Comparison of ENCODE assay signal across 11 mouse cellular contexts in genomic region chr6:85512056-85512440, GRCm38 (mm10). TPM values are rescaled to one million over a fixed set of nuclear protein-coding genes. Genes with fewer than 3 reads are reported as not detected.
DNase-seq lines count a peak whose midpoint lies in the region; ATAC-seq and TF ChIP-seq lines count a peak whose summit lies in the region.
"Had no signal": no experiment of that assay in that cellular context is flagged by ENCODE, and none has a peak within 500 bp of the region (broad histone marks: within the 10 kb centered on the region; RNA-seq: fewer than 3 reads in every experiment).

No protein-coding gene starts in this region.

- H3K36me3 ChIP-seq in neural tube, embryonic 11.5 days (ENCODE audit: control insufficient read depth, insufficient read depth, low read length), result no peaks in the 10 kb centered on the region
- H3K36me3 ChIP-seq in intestine, postnatal 0 days (ENCODE audit: control insufficient read depth, insufficient read depth), result no peaks in the 10 kb centered on the region; the same call in 1 of the 2 replicates
- no peaks in the 10 kb centered on the region for H3K36me3 ChIP-seq in stomach, embryonic 15.5 days

- H3K9me3 ChIP-seq in neural tube, embryonic 11.5 days (ENCODE audit: control insufficient read depth, low read length), result no peaks in the 10 kb centered on the region
- no peaks in the 10 kb centered on the region for H3K9me3 ChIP-seq in intestine, postnatal 0 days (ENCODE audit: control insufficient read depth)
- H3K9me3 ChIP-seq in stomach, embryonic 15.5 days, result no peaks in the 10 kb centered on the region

- H3K4me2 ChIP-seq in neural tube, embryonic 11.5 days (ENCODE audit: low read depth), result peak overlapping the region; percentile 46
- H3K4me2 ChIP-seq in intestine, postnatal 0 days (replicated peaks; ENCODE audit: low read depth), result peak overlapping the region; percentile 44
- H3K4me2 ChIP-seq in stomach, embryonic 15.5 days, result peak overlapping the region; percentile 89

- H3K27ac ChIP-seq in neural tube, embryonic 11.5 days (ENCODE audit: low read depth, low read length), result no peak overlapping the region
- no peak overlapping the region for H3K27ac ChIP-seq in intestine, postnatal 0 days (ENCODE audit: low read depth, low read length)
- no peak overlapping the region for H3K27ac ChIP-seq in stomach, embryonic 15.5 days
- H3K27ac ChIP-seq: macrophage had no signal

- H3K27me3 ChIP-seq in neural tube, embryonic 11.5 days (ENCODE audit: control insufficient read depth, insufficient read depth, low read length), result peaks cover 56% of the 10 kb centered on the region
- H3K27me3 ChIP-seq in intestine, postnatal 0 days (replicated peaks; ENCODE audit: control insufficient read depth, insufficient read depth, low read length), result peaks cover 61% of the 10 kb centered on the region
- H3K27me3 ChIP-seq in stomach, embryonic 15.5 days (replicated peaks), result peaks cover 62% of the 10 kb centered on the region

- 0% methylated on average over 19 of the region's 36 CpGs for WGBS in neural tube, embryonic 11.5 days
- WGBS in intestine, postnatal 0 days, result under 1% methylated on average over 21 of the region's 36 CpGs
- under 1% methylated on average over 33 of the region's 36 CpGs for WGBS in stomach, embryonic 15.5 days

- peak; percentile 42 for DNase-seq in cerebellum, adult 8-10 months
- DNase-seq in cerebellum, adult 9-11 months, result no peak
- peak; percentile 29 for DNase-seq in neural tube, embryonic 11.5 days (ENCODE audit: low spot score)
- no peak for DNase-seq in neural tube, embryonic 10.5 days (ENCODE audit: extremely low spot score, low spot score)
- no peak for DNase-seq in layer of hippocampus, postnatal 25 days (ENCODE audit: extremely low spot score in 1 of 2, low spot score in 1 of 2)
- DNase-seq in kidney, adult 8-10 months, result no peak
- DNase-seq: adrenal gland, postnatal 25 days had no signal

- H3K4me1 ChIP-seq in neural tube, embryonic 11.5 days (ENCODE audit: control insufficient read depth, insufficient read depth, low read length), result 0 out of 2 replicates have a peak, but pooled peaks cover 11% of the 10 kb centered on the region
- H3K4me1 ChIP-seq in intestine, postnatal 0 days (replicated peaks; ENCODE audit: control insufficient read depth, insufficient read depth, low read length), result no peaks in the 10 kb centered on the region
- peaks cover 27% of the 10 kb centered on the region for H3K4me1 ChIP-seq in stomach, embryonic 15.5 days

- ATAC-seq in neural tube, embryonic 11.5 days (ENCODE audit: insufficient read depth, low FRiP score, low TSS enrichment), result no peak
- no peak for ATAC-seq in intestine, postnatal 0 days
- no peak for ATAC-seq in stomach, embryonic 15.5 days (ENCODE audit: insufficient read depth, low FRiP score, low read depth)

- no peak overlapping the region for H3K9ac ChIP-seq in neural tube, embryonic 11.5 days (ENCODE audit: low read length)
- no peak overlapping the region for H3K9ac ChIP-seq in intestine, postnatal 0 days (ENCODE audit: low read depth, low read length)
- no peak overlapping the region for H3K9ac ChIP-seq in stomach, embryonic 15.5 days

- no peak for TF ChIP-seq CTCF in intestine, postnatal 0 days (IDR thresholded peaks at IDR 0.05; ENCODE audit: low read depth)

- H3K4me3 ChIP-seq in neural tube, embryonic 11.5 days (ENCODE audit: low read depth, low read length), result peak overlapping the region; percentile 28
- H3K4me3 ChIP-seq in intestine, postnatal 0 days (ENCODE audit: low read depth, low read length), result peak overlapping the region; percentile 46
- H3K4me3 ChIP-seq in stomach, embryonic 15.5 days (replicated peaks), result peak overlapping the region; percentile 48

RNA-seq across cellular contexts. Expression of gene Egr4, which starts 1.3 kb away (rescaled TPM):
- polyA plus RNA-seq in neural tube, embryonic 11.5 days (2014; fragmentation: Nextera tagmentation; extraction: Ambion mirVana), result not detected in 2 replicates
- not detected in 2 replicates for polyA plus RNA-seq in intestine, postnatal 0 days (2015; fragmentation: Nextera tagmentation; extraction: Ambion mirVana)
- polyA plus RNA-seq in stomach, embryonic 15.5 days (2015; fragmentation: Nextera tagmentation; extraction: Ambion mirVana), result not detected in 2 replicates
- 10 to 100 TPM; 26.8 to 28.1 TPM for total RNA-seq in layer of hippocampus, postnatal 25 days (2021)
- total RNA-seq: adrenal gland, postnatal 25 days had no signal
- polyA plus RNA-seq: C2C12, macrophage had no signal

RNA-seq across cellular contexts. Expression of gene Fbxo41, which starts 9.3 kb away (rescaled TPM):
- 0.78 and 1.1 TPM in 2 replicates for polyA plus RNA-seq in neural tube, embryonic 11.5 days (2014; fragmentation: Nextera tagmentation; extraction: Ambion mirVana)
- polyA plus RNA-seq in intestine, postnatal 0 days (2015; fragmentation: Nextera tagmentation; extraction: Ambion mirVana), result 0.09 and 0.10 TPM in 2 replicates
- 0.21 and 0.31 TPM in 2 replicates for polyA plus RNA-seq in stomach, embryonic 15.5 days (2015; fragmentation: Nextera tagmentation; extraction: Ambion mirVana)
- 10 to 100 TPM; 95.1 to 98.5 TPM for total RNA-seq in layer of hippocampus, postnatal 25 days (2021)
- polyA plus RNA-seq: macrophage had no signal

Comparison
In these comparisons a context has a peak if more than half of its experiments do, and no peak if none do; other contexts are left out.
1. DNase-seq: peak in cerebellum, adult 8-10 months (single experiment) and neural tube, embryonic 11.5 days (single experiment); none in cerebellum, adult 9-11 months (single experiment), neural tube, embryonic 10.5 days (single experiment), layer of hippocampus, postnatal 25 days (0 of 2) and kidney, adult 8-10 months (0 of 2).
2. Peak in every context shown above with its lines, with median percentiles within 50 percentile points of each other: H3K4me2 ChIP-seq and H3K4me3 ChIP-seq.